Mouse (Mus musculus) brain, embryonic 14.5 days (tissue): ENCODE results near the gene Parp11.

Experiments
- CTCF ChIP-seq: fragments of 200-500 bp; IDR thresholded peaks from 2 replicates; pipeline ENCODE4 v1.5.1; 2012; ENCODE audit warnings: inconsistent platforms, mild to moderate bottlenecking, moderate library complexity, borderline replicate concordance; ENCODE audit not compliant: insufficient read depth, insufficient read length; ENCODE audit errors: extremely low read depth
- POLR2A ChIP-seq: fragments of 200-500 bp; IDR thresholded peaks from 2 replicates; pipeline ENCODE4 v1.6.1; 2012; ENCODE audit warnings: mild to moderate bottlenecking, inconsistent platforms, borderline replicate concordance; ENCODE audit not compliant: poor library complexity, insufficient read depth, insufficient read length, severe bottlenecking; ENCODE audit errors: extremely low read depth

DNA sequence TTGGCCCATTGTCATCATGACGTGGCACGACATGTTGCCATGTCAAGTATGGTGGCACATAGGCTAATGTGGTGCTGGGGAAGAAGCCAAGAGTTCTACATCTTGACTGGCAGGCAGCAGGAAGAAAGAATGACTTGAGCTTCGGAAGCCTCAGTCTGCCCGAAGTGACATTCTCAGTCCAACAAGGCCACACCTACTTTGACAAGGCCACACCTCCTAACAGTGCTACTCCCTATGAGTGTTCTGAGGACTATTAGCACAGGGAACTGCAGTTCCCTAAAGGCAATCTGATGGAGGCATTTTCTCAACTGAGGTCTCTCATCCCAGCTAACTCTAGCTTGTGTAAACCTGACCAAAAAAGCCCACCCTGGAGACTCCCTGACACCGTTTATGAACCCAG lies 93.0 kb downstream of the Parp11 start:
- TF ChIP-seq CTCF = no peak
- TF ChIP-seq POLR2A = no peak
